Mouse (Mus musculus): Measurements from ENCODE around the gene Zswim9.

Gene Zswim9

DNA sequence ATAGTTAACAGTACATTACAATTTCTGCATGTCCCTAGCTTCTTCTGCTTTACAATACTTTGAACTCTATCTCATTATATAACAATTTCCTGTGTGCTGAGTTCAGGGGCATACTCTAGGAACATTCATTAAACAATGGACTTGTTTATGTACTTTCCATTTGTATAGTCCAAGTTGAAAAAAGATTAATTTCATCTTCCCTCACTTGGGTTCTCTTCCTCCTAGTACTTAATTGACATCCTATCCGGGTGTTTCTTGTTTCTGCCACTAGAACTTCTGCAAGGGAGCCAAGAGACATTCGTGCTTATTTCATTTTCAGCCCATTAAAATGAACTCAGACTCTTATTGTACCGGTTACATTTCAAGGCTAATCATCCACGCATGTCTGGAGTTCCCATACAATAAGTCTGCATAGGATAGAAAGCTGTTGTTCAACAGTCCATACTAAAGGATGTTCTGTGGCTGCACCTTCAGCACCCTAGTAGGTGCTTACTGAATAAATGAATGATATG is 9.7 kb downstream of the Zswim9 start:
- no peak for DNase-seq (ENCODE audit: low spot score)

DNA sequence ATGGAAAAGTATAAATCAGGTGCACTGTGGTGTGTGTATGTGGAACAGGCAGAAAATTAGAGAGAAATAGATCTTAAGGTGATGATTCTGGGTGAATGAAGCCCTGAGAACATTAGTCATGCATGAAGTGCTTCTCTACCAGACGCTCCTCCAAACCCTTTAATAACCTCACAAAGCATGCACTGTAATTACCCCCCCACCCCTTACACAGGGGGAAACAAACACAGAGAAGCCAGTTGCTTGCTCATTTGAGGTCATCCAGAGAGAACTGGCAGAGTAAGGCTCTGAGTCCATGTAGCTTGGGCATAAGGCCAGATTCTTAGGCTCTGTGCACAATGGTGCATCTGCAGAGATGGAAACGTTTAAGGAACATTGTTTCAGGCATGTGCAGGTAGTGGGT is 14.1 kb downstream of the Zswim9 start:
- no peak for DNase-seq (ENCODE audit: low spot score)

DNA sequence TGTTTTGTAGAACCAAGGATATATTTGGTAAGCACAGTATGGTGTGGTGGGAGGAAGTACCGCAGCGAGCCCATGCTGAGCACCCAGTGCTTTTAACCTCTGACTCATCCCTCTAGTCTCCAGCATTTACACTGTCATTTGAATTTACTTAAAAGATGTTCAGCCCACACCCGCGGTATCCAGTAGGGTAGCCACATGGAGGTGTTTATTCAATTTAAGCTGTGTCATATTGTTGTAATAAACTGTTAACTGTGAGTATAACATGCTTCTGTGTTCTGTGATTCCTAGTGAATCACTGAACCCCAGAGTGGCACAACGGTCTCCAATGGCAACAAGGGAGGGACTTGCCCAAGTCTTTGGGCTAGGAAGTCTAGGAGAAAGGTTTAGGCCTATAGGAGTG is 14.7 kb downstream of the Zswim9 start:
- DNase-seq (ENCODE audit: low spot score) = no peak

GRCm38 (mm10) chr7:13260746-13261700 is 17.5 kb downstream of the Zswim9 start:
- no peak for DNase-seq (ENCODE audit: low spot score)

DNA sequence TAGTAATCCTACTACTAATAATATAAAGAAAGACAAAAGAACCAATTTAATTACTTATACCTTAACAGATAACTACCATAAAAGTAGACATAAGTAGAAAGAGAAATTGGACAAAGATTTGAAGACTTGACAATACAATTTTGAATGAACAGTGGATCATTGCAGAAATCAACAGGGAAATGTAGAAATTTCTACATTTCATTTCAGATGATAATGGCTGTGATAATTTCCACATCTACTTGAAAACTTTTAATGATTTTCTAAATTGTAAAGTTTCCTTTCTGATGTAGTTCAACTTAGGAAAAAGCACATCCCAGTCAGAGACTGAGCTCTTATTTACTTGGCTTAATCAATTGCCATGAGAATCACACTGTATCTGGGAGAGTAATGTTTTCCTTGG is 65.8 kb downstream of the Zswim9 start, which contains the start of gene Vmn1r89:
TSS of gene Vmn1r89 (plus strand) at position 301 of the 400 bp plus-strand sequence.
- DNase-seq (ENCODE audit: low spot score) = no peak
